Mouse (Mus musculus) heart, embryonic 12.5 days (tissue): ENCODE measurements around the gene Rilp. TPM values are rescaled to one million over a fixed set of nuclear protein-coding genes. Genes with fewer than 3 reads are reported as not detected.

Experiments
- ATAC-seq: fragments of 200-750 bp; cut with Nextera tagmentation; 2 replicates; pipeline ENCODE4 v1.8.0; 2017; ENCODE audit warnings: moderate TSS enrichment, moderate library complexity; ENCODE audit not compliant: insufficient number of reproducible peaks, low FRiP score
- H3K27ac ChIP-seq: fragments of 300-500 bp; sonication (generic); 2 replicates; pipeline ENCODE4 v1.5.1; 2016; ENCODE audit warnings: mild to moderate bottlenecking, moderate library complexity; ENCODE audit not compliant: poor library complexity, severe bottlenecking
- H3K27me3 ChIP-seq: fragments of 300-500 bp; sonication (generic); replicated peaks from 2 replicates; pipeline ENCODE4 v1.6.1; 2016; ENCODE audit warnings: mild to moderate bottlenecking, moderate library complexity
- H3K36me3 ChIP-seq: fragments of 300-500 bp; sonication (generic); 2 replicates; pipeline ENCODE4 v1.6.1; 2016; ENCODE audit warnings: mild to moderate bottlenecking, moderate library complexity
- H3K4me1 ChIP-seq: fragments of 300-500 bp; sonication (generic); replicated peaks from 2 replicates; pipeline ENCODE4 v1.6.1; 2016; ENCODE audit warnings: mild to moderate bottlenecking
- H3K4me2 ChIP-seq: fragments of 300-500 bp; sonication (generic); 2 replicates; pipeline ENCODE4 v1.6.1; 2016; ENCODE audit warnings: mild to moderate bottlenecking, moderate library complexity
- H3K4me3 ChIP-seq: fragments of 300-500 bp; sonication (generic); 2 replicates; pipeline ENCODE4 v1.5.1; 2016; ENCODE audit warnings: mild to moderate bottlenecking
- H3K9ac ChIP-seq: fragments of 300-500 bp; sonication (generic); 2 replicates; pipeline ENCODE4 v1.6.1; 2016; ENCODE audit warnings: mild to moderate bottlenecking, moderate library complexity
- H3K9me3 ChIP-seq: fragments of 300-500 bp; sonication (generic); replicated peaks from 2 replicates; pipeline ENCODE4 v1.6.1; 2016; ENCODE audit warnings: mild to moderate bottlenecking, moderate library complexity
- WGBS: fragments of 180-500 bp; shearing (Covaris S2); methylation state at CpG from one replicate; pipeline ENCODE4 v1.1.7; 2016; 5-methylcytosine and 5-hydroxymethylcytosine counted together
- polyA plus RNA-seq: library from polyadenylated mRNA; unstranded; fragments of >200 nt; fragmentation: Nextera tagmentation; extraction: Ambion mirVana; gene quantifications from 2 replicates; pipeline ENCODE4 v1.2.1, GENCODE M21; 2016

Rilp gene
- polyA plus RNA-seq: 1.4 and 2.3 TPM in 2 replicates

DNA sequence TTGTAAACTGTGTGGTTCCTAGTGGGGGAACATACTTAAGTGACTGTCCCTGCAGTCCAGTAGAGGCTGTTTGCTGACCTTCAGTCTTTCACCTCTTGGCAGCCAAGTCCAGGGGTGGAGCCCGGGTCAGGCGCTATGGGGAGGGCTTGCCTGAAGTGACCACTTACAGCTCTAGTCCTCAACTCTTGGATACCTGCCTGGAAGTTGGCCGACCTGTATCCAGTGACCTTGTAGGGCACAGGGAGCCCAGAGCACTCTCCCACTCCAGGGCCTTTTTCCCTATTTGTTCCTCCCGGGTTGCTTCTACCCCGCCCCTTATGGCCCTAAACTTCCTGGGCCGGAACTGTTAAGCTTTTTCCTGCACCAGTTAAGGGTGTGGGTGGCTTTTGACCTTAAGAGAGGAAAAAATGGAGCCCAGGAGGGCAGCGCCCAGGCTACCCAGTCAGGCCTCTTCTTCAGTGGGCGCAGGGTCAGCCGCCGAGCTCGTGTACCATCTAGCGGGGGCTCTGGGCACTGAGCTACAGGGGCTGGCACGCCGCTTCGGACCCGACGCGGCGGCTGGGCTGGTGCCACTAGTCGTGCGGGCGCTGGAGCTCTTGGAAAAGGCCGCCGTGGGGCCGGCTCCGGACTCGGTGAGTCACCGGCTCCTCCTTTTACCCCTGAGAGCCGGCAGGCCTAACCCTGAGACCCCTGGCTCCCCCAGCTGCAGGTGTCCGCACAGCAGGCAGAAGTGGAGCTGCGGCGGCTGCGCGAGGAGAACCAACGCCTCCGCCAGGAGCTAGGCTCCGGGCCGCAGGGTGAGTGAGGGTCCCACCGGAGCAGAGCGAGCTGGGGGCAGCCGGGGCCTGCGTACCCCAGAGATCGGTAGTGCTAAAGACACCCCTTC lies at the start of gene Rilp:
Gene Rilp (plus strand): TSS at position 354 of the 886 bp plus-strand sequence.
- peak within 1 kb of the TSS; percentile 78 for H3K9ac ChIP-seq
- peaks cover 29% of the 10 kb centered on the region for H3K4me1 ChIP-seq
- peak; percentile 78 for ATAC-seq
- under 1% methylated on average over 43 of the region's 43 CpGs for WGBS
- peak within 1 kb of the TSS; percentile 88 for H3K27ac ChIP-seq
- peak within 1 kb of the TSS; percentile 96 for H3K4me2 ChIP-seq
- H3K9me3 ChIP-seq: no peaks in the 10 kb centered on the region
- peaks cover 40% of the 10 kb centered on the region for H3K36me3 ChIP-seq
- H3K27me3 ChIP-seq: no peaks in the 10 kb centered on the region
- H3K4me3 ChIP-seq: peak within 1 kb of the TSS; percentile 57

DNA sequence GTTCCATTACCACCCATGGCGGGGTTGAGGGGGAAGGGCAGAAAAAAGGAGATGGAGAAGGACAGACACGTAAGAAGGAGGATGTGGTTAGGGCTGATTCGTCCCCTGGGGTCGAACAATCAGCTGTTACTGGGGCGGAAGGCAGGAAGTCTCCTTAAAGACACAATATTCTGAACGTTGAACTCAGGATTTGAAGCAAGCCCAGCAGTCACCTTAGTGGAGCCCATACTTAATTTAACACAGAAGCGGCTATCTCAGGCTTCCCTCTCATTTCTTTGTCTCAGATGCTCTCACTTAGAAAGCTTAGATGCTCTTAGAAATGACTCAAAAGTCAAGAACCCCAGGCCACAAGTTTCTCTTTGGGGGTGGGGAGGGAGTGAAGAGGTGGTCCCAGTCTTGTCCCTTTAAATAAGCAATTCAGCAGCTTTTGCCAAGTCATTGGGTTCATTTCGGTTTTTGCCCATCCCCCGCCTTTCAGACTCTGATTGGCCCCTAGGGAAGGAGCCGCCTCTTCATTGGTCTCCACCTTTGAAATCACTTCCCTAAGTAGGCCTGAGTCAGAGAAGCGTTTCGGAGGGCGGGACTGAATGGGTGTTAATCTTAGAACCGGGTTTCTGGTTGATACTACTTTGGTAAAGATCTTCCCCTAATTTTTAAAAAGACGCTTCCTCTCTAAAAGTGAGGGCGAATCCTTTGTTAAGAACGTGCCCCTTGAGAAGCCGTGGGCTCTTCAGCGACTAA lies 49.6 kb upstream of the Rilp start:
- Histone ChIP-seq H3K27me3 (no peaks in the 10 kb centered on the region), H3K9me3 (no peaks in the 10 kb centered on the region), H3K27ac (peak overlapping the region; percentile 97), H3K4me2 (peak overlapping the region; percentile 86), H3K36me3 (peaks cover 15% of the 10 kb centered on the region), H3K4me1 (peaks cover 43% of the 10 kb centered on the region), H3K4me3 (peak overlapping the region; percentile 86), H3K9ac (peak overlapping the region; percentile 71)
- WGBS: 2% methylated on average over 19 of the region's 19 CpGs
- peak; percentile 67 for ATAC-seq

DNA sequence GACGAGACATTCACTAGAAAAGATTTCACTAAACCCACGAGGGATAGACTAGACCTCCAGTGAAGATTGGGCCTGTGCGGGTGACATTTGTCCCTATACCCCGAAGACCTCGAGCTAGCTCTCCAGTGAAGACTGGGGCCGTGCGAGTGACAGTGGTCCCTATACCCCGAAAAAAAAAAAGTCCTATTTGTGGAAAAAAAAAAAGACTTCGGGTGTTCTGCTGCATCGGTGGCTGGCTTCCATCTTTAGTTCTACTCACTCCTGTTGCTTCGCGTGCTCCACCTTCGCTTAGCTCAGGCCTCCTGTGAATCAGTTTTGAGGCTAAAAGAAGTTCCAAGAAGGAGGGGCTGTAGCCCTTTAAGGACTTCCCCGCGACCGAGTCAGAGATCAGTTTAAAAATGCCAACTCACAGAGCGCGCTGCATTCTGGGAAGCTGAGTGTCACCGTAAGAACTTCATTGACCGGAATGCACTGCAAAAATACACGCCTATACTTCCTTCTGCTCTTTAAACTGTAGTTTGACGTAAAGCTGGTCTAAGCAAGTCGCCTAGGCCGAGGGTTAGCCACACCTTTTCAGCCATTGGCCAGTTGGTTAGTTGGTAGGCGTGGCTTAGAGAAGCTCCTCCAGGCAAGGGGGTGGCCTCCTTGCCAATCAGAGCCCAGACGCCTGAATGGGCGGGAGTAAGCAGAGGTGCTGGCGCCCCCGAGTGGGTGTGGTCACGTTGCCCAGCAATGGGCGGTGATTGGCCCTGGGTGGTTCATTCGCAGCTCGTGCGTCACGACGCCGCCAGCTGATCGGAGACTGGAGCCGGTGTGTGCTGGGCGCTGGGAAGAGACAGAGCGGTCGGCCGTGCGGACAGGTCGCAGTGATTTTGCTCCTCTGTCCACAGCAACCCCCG lies 48.8 kb upstream of the Rilp start, which contains the start of gene Tlcd2:
Gene Tlcd2 (plus strand): TSS at position 872 of the 899 bp plus-strand sequence.
- Histone ChIP-seq H3K4me1 (peaks cover 42% of the 10 kb centered on the region), H3K36me3 (peaks cover 23% of the 10 kb centered on the region), H3K27me3 (no peaks in the 10 kb centered on the region), H3K9ac (peak within 1 kb of the TSS; percentile 94), H3K9me3 (no peaks in the 10 kb centered on the region), H3K4me2 (peak within 1 kb of the TSS; percentile 86), H3K27ac (peak within 1 kb of the TSS; percentile 97), H3K4me3 (peak within 1 kb of the TSS; percentile 86)
- ATAC-seq: peak; percentile 94
- WGBS: under 1% methylated on average over 46 of the region's 46 CpGs

DNA sequence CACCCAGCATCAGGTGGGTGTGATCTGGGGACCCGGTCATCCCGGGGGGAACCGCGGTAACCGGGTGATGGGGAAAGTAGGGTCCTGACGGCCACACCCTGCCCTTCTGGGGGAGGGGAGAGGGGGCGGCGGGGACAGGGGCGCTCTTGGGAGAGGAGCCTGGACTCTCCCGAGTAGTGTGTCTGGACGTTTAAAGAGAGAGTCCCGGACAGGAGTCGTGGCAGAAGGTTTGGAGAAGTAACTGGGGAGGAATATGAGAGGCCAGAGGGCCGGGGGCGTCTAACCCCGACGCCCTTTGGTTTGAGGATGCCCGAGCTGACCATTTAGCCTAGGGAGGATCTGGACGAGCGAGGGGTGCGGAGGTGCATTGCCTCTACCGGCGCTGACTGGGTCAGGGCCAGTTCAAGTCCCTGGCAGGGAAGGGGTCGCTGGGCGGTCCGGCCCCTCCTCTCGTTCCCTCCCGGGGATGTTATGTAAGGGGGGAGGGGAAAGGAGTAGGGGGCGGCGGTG lies 48.1 kb upstream of the Rilp start:
- Histone ChIP-seq H3K4me3 (peak overlapping the region; percentile 86), H3K4me1 (peaks cover 42% of the 10 kb centered on the region), H3K27ac (peak overlapping the region; percentile 97), H3K36me3 (peaks cover 26% of the 10 kb centered on the region), H3K27me3 (no peaks in the 10 kb centered on the region), H3K9me3 (0 out of 2 replicates have a peak, but pooled peaks cover 3% of the 10 kb centered on the region), H3K4me2 (peak overlapping the region; percentile 86), H3K9ac (peak overlapping the region; percentile 94)
- WGBS: under 1% methylated on average over 26 of the region's 30 CpGs
- peak; percentile 1; the same call in 1 of the 2 replicates for ATAC-seq

DNA sequence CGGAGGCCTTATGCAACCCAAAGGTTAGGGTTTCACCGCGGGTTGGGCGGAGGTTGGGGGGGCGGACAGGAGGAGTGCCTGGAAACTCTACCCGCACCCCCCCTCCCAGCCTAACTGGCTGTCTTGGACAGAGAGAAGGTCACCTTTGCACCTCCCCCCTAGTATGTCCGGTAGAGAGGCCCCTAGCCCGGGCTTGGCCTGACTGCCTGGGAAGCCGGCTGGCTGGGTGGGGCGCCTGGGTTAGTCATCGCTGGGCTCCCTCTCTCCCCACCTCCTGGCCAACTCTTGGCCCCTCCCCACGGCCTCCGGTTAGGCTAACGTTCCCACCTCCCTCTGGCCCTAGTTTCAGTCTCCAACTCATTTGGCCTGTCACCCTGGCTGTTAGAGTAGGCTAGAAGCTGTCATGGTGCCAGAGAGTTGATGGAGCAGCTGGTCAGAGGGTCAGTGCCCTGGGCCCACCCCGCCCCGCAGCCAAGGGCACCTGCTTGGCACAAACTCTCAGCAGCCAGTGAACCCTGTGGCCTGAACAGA lies 47.6 kb upstream of the Rilp start:
- WGBS: 4% methylated on average over 15 of the region's 16 CpGs
- H3K36me3 ChIP-seq: peaks cover 28% of the 10 kb centered on the region
- 0 out of 2 replicates have a peak, but pooled peaks cover 3% of the 10 kb centered on the region for H3K9me3 ChIP-seq
- ATAC-seq: peak; percentile 58
- peak overlapping the region; percentile 97 for H3K27ac ChIP-seq
- H3K4me2 ChIP-seq: peak overlapping the region; percentile 86
- H3K9ac ChIP-seq: peak overlapping the region; percentile 94
- peaks cover 43% of the 10 kb centered on the region for H3K4me1 ChIP-seq
- no peaks in the 10 kb centered on the region for H3K27me3 ChIP-seq
- peak overlapping the region; percentile 86 for H3K4me3 ChIP-seq

DNA sequence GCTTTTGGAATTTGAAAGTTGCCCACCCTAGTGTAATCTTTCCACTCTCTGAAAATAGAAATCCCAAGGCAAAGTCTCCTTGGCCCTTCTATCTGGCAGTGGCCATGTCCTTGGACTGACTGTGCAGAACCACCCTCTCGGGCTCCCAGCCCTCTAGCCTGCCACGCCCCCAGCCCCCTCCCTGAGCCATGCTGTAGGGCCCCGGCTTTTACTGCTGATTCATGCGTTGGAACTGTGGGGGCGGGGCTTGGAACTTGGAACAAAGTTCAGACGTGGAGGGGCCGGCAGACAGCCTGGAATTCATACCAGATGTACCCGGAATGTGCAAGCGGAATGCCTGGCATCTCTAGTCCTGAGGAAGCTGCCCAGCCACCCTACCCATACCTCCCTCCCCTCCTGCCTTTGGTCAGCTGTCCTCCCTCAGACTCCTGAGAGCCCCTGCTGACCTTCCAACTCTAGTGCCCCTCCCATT lies 47.0 kb upstream of the Rilp start:
- H3K27me3 ChIP-seq: no peaks in the 10 kb centered on the region
- 0 out of 2 replicates have a peak, but pooled peaks cover 3% of the 10 kb centered on the region for H3K9me3 ChIP-seq
- under 1% methylated on average over 9 of the region's 9 CpGs for WGBS
- H3K4me1 ChIP-seq: peaks cover 47% of the 10 kb centered on the region
- H3K4me2 ChIP-seq: peak overlapping the region; percentile 86
- peaks cover 28% of the 10 kb centered on the region for H3K36me3 ChIP-seq
- H3K4me3 ChIP-seq: peak overlapping the region; percentile 86
- peak overlapping the region; percentile 94 for H3K9ac ChIP-seq
- H3K27ac ChIP-seq: peak overlapping the region; percentile 97
- ATAC-seq: peak; percentile 71

DNA sequence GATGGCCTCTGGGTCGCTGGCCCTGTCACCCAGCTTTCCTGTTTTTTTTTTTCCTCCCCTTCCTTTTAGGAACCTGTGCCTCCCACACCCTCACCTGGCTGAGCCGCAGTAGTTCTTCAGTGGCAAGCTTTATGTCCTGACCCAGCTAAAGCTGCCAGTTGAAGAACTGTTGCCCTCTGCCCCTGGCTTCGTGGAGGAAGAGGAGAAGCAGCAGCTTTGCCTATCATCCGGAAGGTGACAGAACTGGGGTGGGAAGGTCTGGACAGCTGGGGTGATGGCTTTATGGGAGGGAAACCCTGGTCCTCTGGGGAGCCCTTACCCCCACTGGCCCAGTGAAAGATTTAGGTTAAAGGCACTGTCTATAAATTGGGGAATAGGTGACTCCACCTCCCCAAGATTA lies 46.3 kb upstream of the Rilp start:
- H3K9ac ChIP-seq: no peak overlapping the region
- ATAC-seq: no peak

DNA sequence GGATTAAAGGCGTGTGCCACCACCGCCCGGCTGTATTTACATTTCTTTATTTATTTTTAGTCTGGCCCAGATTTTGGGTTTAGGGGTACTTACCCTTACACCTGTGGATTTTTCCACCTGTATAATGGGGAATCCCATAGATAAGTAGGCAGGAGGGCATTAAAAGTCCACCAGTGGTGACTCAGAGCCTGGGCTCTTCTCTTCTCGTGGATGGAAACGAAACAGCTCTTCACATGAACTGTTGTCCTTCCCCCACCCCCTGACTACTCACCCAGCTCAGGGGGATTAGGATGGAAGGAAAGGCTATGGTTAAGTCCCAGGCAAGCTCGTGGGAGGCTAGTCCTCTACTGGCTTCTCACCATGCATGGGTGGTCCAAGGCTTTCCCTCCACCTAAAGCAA lies 45.5 kb upstream of the Rilp start:
- peaks cover 47% of the 10 kb centered on the region for H3K4me1 ChIP-seq
- H3K4me3 ChIP-seq: no peak overlapping the region

More for the DNA sequence above, 46.3 kb upstream of the Rilp start:
- Histone ChIP-seq H3K27me3 (no peaks in the 10 kb centered on the region), H3K36me3 (peaks cover 28% of the 10 kb centered on the region), H3K9me3 (0 out of 2 replicates have a peak, but pooled peaks cover 3% of the 10 kb centered on the region), H3K4me2 (peak overlapping the region; percentile 86), H3K4me3 (peak overlapping the region; percentile 86), H3K27ac (peak overlapping the region; percentile 97), H3K4me1 (peaks cover 51% of the 10 kb centered on the region)
- 65% methylated on average over 4 of the region's 4 CpGs for WGBS

DNA sequence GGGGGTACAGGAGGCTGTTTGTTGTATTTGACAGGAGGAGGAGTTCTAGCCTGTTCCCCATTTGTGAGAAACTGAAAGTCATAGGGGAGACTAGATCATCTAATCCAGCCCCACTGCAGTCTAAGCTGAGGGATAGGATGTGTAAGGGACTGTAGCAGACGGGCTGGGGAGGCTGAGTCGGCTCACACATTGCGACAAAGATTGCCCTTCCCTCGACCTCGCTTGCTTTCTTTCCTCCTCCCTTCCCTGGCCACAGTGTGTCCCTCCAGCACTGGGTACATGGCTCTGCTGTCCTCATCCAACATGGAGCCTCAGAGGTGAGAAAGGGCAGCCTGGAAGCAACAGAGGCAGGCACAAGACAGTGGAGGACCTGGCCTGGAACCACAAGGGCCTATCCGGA lies 44.8 kb upstream of the Rilp start:
- Histone ChIP-seq H3K27ac (no peak overlapping the region), H3K9me3 (0 out of 2 replicates have a peak, but pooled peaks cover 3% of the 10 kb centered on the region), H3K4me3 (no peak overlapping the region), H3K36me3 (peaks cover 28% of the 10 kb centered on the region), H3K4me1 (peaks cover 40% of the 10 kb centered on the region), H3K4me2 (no peak overlapping the region), H3K9ac (no peak overlapping the region), H3K27me3 (no peaks in the 10 kb centered on the region)
- WGBS: 83% methylated on average over 6 of the region's 6 CpGs
- ATAC-seq: no peak

More for the DNA sequence above, 45.5 kb upstream of the Rilp start:
- Histone ChIP-seq H3K9me3 (0 out of 2 replicates have a peak, but pooled peaks cover 3% of the 10 kb centered on the region), H3K27me3 (no peaks in the 10 kb centered on the region), H3K4me2 (no peak overlapping the region), H3K36me3 (peaks cover 28% of the 10 kb centered on the region), H3K27ac (no peak overlapping the region), H3K9ac (no peak overlapping the region)
- no peak for ATAC-seq
- 90% methylated on average over 6 of the region's 6 CpGs for WGBS
